Mouse (Mus musculus): ENCODE measurements at regions not wholly inside any gene's neighbourhood (a gene's known extent, or its start where the extent isn't known, plus 50 kb on each side); places are given as distances from the start of the nearest gene placed in this dataset.

DNA sequence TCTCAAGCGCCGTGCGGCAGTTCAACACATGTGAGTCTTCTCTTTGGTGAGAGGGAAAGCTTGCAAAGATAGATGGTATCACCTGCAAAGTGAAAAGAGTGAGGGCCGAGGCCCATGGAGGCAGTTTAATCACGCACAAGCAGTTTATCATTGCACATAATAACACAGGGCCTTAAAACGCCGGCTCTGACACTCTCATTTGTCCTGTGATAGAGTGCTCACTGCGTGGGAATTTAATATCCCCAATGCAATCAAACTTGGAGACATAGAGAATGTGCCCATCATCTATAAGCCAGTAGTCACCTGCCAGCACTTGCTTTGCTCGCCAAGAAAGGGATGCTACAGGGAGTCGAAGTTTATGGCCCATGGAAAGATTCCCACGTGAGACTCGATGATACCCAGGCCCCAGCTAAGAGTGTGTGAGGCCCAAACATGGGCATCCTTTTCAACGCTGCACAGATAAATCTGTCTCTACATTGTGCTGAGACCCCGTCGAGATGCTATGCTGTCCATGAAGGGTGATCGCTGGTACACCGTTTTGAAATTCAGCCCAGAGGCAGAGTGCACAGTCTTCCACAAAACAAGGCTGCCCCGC lies 182.6 kb downstream of the S1pr1 start:
- Histone ChIP-seq H3K36me3 (ENCODE audit: insufficient read depth, low read length) (no peaks in the 10 kb centered on the region), H3K4me2 (ENCODE audit: low read depth, low read length) (no peak overlapping the region), H3K9me3 (ENCODE audit: low read length) (no peaks in the 10 kb centered on the region), H3K27ac (no peak overlapping the region), H3K9ac (replicated peaks; ENCODE audit: low read length) (no peak overlapping the region), H3K27me3 (ENCODE audit: insufficient read depth, low read length) (no peaks in the 10 kb centered on the region), H3K4me3 (ENCODE audit: low read length) (no peak overlapping the region), H3K4me1 (ENCODE audit: insufficient read depth, low read length) (no peaks in the 10 kb centered on the region)
- no peak for DNase-seq (ENCODE audit: low spot score)
- no peak for TF ChIP-seq CTCF (IDR thresholded peaks at IDR 0.05; ENCODE audit: low read depth)
- WGBS, result 87% methylated on average over 18 of the region's 18 CpGs
- ATAC-seq, result no peak

DNA sequence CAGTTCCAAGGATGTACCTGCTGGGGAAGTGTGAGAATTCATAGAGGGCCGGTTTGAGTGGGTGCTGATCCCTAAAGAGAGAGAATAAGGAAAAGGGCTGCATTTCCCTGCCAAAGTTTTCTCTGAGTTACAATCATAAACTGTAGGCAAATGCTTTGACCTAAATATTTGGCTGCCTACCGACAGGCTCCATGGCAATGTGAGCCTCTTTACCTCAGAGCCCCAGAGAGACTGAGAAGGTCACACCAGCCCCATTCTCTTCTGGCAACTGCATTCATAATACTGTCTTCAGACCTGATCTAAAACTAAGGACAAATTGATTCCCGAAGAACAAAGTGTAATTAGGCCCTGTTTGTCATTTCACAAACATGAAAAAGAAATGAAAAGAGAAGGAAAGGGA lies 184.4 kb downstream of the S1pr1 start:
- WGBS, result 55% methylated on average over 3 of the region's 3 CpGs
- Histone ChIP-seq H3K27me3 (ENCODE audit: insufficient read depth, low read length) (no peaks in the 10 kb centered on the region), H3K4me2 (ENCODE audit: low read depth, low read length) (no peak overlapping the region), H3K4me1 (ENCODE audit: insufficient read depth, low read length) (no peaks in the 10 kb centered on the region), H3K4me3 (ENCODE audit: low read length) (no peak overlapping the region), H3K36me3 (ENCODE audit: insufficient read depth, low read length) (no peaks in the 10 kb centered on the region), H3K9ac (replicated peaks; ENCODE audit: low read length) (no peak overlapping the region), H3K27ac (no peak overlapping the region), H3K9me3 (ENCODE audit: low read length) (no peaks in the 10 kb centered on the region)
- no peak for TF ChIP-seq CTCF (IDR thresholded peaks at IDR 0.05; ENCODE audit: low read depth)
- ATAC-seq, result peak; percentile 75
- DNase-seq (ENCODE audit: low spot score), result peak; percentile 19

DNA sequence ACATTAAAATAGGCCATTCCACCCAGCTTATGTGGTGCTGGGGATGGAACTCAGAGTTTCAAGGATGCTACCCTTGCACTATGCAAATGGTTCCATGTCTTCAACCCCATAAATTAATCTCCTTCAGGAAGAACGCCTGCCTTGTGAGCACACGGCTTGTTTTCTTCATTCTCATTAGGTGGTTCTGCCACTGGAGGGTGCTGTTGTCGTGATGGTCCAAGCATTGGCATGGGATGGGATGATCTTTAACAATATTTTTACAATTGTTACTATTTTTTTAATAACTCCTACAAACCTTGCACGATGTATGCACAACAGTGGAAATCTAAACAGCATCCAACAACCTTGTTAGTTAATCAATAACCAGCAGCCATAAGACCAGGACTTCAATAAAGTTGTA lies 185.0 kb downstream of the S1pr1 start:
- Histone ChIP-seq H3K4me3 (ENCODE audit: low read length) (no peak overlapping the region), H3K27me3 (ENCODE audit: insufficient read depth, low read length) (no peaks in the 10 kb centered on the region), H3K27ac (no peak overlapping the region), H3K4me2 (ENCODE audit: low read depth, low read length) (no peak overlapping the region), H3K36me3 (ENCODE audit: insufficient read depth, low read length) (no peaks in the 10 kb centered on the region), H3K9me3 (ENCODE audit: low read length) (no peaks in the 10 kb centered on the region), H3K9ac (replicated peaks; ENCODE audit: low read length) (no peak overlapping the region), H3K4me1 (ENCODE audit: insufficient read depth, low read length) (no peaks in the 10 kb centered on the region)
- DNase-seq (ENCODE audit: low spot score), result peak; percentile 17
- 51% methylated on average over 4 of the region's 4 CpGs for WGBS
- TF ChIP-seq CTCF (IDR thresholded peaks at IDR 0.05; ENCODE audit: low read depth), result peak; percentile 60
- no peak for ATAC-seq

DNA sequence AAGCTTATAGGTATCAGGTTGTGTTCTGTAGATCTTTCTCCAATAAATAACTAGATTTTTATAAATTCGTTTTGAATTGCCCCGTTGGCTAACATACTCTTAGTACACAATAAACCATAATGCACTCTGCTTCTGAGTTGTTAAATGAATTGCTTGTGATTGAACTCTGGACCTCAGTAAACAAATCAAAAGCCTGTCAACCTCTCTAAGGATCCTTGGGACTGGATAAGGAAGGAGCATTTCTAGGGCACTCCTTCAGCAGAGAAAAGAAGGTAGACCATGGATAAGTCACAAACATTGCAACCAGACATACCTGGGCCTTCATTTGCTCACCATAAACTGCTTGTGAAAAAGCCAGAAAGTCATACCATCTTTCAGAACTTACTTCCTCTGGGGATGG lies 191.4 kb downstream of the S1pr1 start:
- no peak for ATAC-seq
- no peak for TF ChIP-seq CTCF (IDR thresholded peaks at IDR 0.05; ENCODE audit: low read depth)
- Histone ChIP-seq H3K27ac (no peak overlapping the region), H3K9ac (replicated peaks; ENCODE audit: low read length) (no peak overlapping the region), H3K4me3 (ENCODE audit: low read length) (no peak overlapping the region), H3K36me3 (ENCODE audit: insufficient read depth, low read length) (no peaks in the 10 kb centered on the region), H3K4me2 (ENCODE audit: low read depth, low read length) (no peak overlapping the region), H3K27me3 (ENCODE audit: insufficient read depth, low read length) (no peaks in the 10 kb centered on the region), H3K4me1 (ENCODE audit: insufficient read depth, low read length) (no peaks in the 10 kb centered on the region), H3K9me3 (ENCODE audit: low read length) (no peaks in the 10 kb centered on the region)
- no peak for DNase-seq (ENCODE audit: low spot score)
- WGBS, result 87% methylated on average over 2 of the region's 2 CpGs

- Histone ChIP-seq H3K4me2 (ENCODE audit: low read depth, low read length) (no peak overlapping the region), H3K9ac (replicated peaks; ENCODE audit: low read length) (no peak overlapping the region), H3K4me1 (ENCODE audit: insufficient read depth, low read length) (no peaks in the 10 kb centered on the region), H3K4me3 (ENCODE audit: low read length) (no peak overlapping the region), H3K27me3 (ENCODE audit: insufficient read depth, low read length) (no peaks in the 10 kb centered on the region), H3K27ac (no peak overlapping the region), H3K9me3 (ENCODE audit: low read length) (no peaks in the 10 kb centered on the region), H3K36me3 (ENCODE audit: insufficient read depth, low read length) (no peaks in the 10 kb centered on the region)
- ATAC-seq (no peak), DNase-seq (ENCODE audit: low spot score) (no peak)
- WGBS, result 82% methylated on average over 4 of the region's 4 CpGs
- TF ChIP-seq CTCF (IDR thresholded peaks at IDR 0.05; ENCODE audit: low read depth), result no peak
Observed at GRCm38 (mm10) chr3:115515645-115516044, 199.2 kb downstream of the S1pr1 start.

- Histone ChIP-seq H3K4me1 (ENCODE audit: insufficient read depth, low read length) (no peaks in the 10 kb centered on the region), H3K9me3 (ENCODE audit: low read length) (no peaks in the 10 kb centered on the region), H3K4me3 (ENCODE audit: low read length) (no peak overlapping the region), H3K27ac (no peak overlapping the region), H3K4me2 (ENCODE audit: low read depth, low read length) (no peak overlapping the region), H3K27me3 (ENCODE audit: insufficient read depth, low read length) (no peaks in the 10 kb centered on the region), H3K9ac (replicated peaks; ENCODE audit: low read length) (no peak overlapping the region), H3K36me3 (ENCODE audit: insufficient read depth, low read length) (no peaks in the 10 kb centered on the region)
- 83% methylated on average over 4 of the region's 4 CpGs for WGBS
- TF ChIP-seq CTCF (IDR thresholded peaks at IDR 0.05; ENCODE audit: low read depth), result no peak
- no peak for ATAC-seq
- DNase-seq (ENCODE audit: low spot score), result no peak
Observed at GRCm38 (mm10) chr3:115509658-115510057, 205.2 kb downstream of the S1pr1 start.

- DNase-seq (ENCODE audit: low spot score) (no peak), ATAC-seq (no peak)
- no peak overlapping the region for H3K27ac ChIP-seq
Observed at GRCm38 (mm10) chr3:115497420-115497819, 217.5 kb downstream of the S1pr1 start.

More at GRCm38 (mm10) chr3:115497420-115497819, 217.5 kb downstream of the S1pr1 start:
- no peaks in the 10 kb centered on the region for H3K27me3 ChIP-seq (ENCODE audit: insufficient read depth, low read length)
- no peak overlapping the region for H3K4me2 ChIP-seq (ENCODE audit: low read depth, low read length)
- WGBS, result 57% methylated on average over 1 of the region's 1 CpGs
- H3K9me3 ChIP-seq (ENCODE audit: low read length), result no peaks in the 10 kb centered on the region
- H3K36me3 ChIP-seq (ENCODE audit: insufficient read depth, low read length), result no peaks in the 10 kb centered on the region
- no peak overlapping the region for H3K4me3 ChIP-seq (ENCODE audit: low read length)
- no peak overlapping the region for H3K9ac ChIP-seq (replicated peaks; ENCODE audit: low read length)
- H3K4me1 ChIP-seq (ENCODE audit: insufficient read depth, low read length), result no peaks in the 10 kb centered on the region
- no peak for TF ChIP-seq CTCF (IDR thresholded peaks at IDR 0.05; ENCODE audit: low read depth)
